Mouse (Mus musculus) hindbrain, postnatal 0 days (tissue): ENCODE measurements around the gene Mief2. TPM values are rescaled to one million over a fixed set of nuclear protein-coding genes. Genes with fewer than 3 reads are reported as not detected.

ENCODE experiments used
- ATAC-seq: fragments of 200-750 bp; cut with Nextera tagmentation; 2 replicates; pipeline ENCODE4 v1.8.0; 2017; ENCODE audit warnings: mild to moderate bottlenecking, moderate TSS enrichment, moderate library complexity
- DNase-seq: peaks from one replicate; pipeline ENCODE4 v3.0.0-alpha.2; 2015; ENCODE audit warnings: low spot score
- H3K27ac ChIP-seq: fragments of 300-500 bp; sonication (generic); 2 replicates; pipeline ENCODE4 v1.5.1; 2014; ENCODE audit warnings: mild to moderate bottlenecking
- H3K27me3 ChIP-seq: fragments of 300-500 bp; sonication (generic); 2 replicates; pipeline ENCODE4 v1.6.1; 2014; ENCODE audit warnings: low read length, mixed read lengths; ENCODE audit not compliant: insufficient read depth
- H3K36me3 ChIP-seq: fragments of 300-500 bp; sonication (generic); 2 replicates; pipeline ENCODE4 v1.6.1; 2014; ENCODE audit warnings: low read length, mixed read lengths; ENCODE audit not compliant: insufficient read depth
- H3K4me1 ChIP-seq: fragments of 300-500 bp; sonication (generic); 2 replicates; pipeline ENCODE4 v1.6.1; 2014; ENCODE audit warnings: antibody characterized with exemption, low read length, mixed read lengths; ENCODE audit not compliant: insufficient read depth
- H3K4me2 ChIP-seq: fragments of 300-500 bp; sonication (generic); 2 replicates; pipeline ENCODE4 v1.6.1; 2014; ENCODE audit warnings: low read depth, mild to moderate bottlenecking, low read length, moderate library complexity, mixed read lengths
- H3K4me3 ChIP-seq: fragments of 300-500 bp; sonication (generic); 2 replicates; pipeline ENCODE4 v1.5.1; 2014; ENCODE audit warnings: low read length
- H3K9ac ChIP-seq: fragments of 300-500 bp; sonication (generic); replicated peaks from 2 replicates; pipeline ENCODE4 v1.6.1; 2014; ENCODE audit warnings: mild to moderate bottlenecking, low read length, moderate library complexity, mixed read lengths
- H3K9me3 ChIP-seq: fragments of 300-500 bp; sonication (generic); 2 replicates; pipeline ENCODE4 v1.6.1; 2016; ENCODE audit warnings: low read length, mixed read lengths
- CTCF ChIP-seq: IDR thresholded peaks from 2 replicates; pipeline ENCODE4 v1.5.1; 2016; ENCODE audit warnings: antibody characterized with exemption, control low read depth, low read depth
- WGBS: fragments of 180-500 bp; shearing (Covaris S2); extraction: QIAGEN DNeasy Blood & Tissue Kit; methylation state at CpG from one replicate; pipeline ENCODE4 v1.1.7; 2014; 5-methylcytosine and 5-hydroxymethylcytosine counted together
- polyA plus RNA-seq: library from polyadenylated mRNA; unstranded; fragments of >200 nt; fragmentation: Nextera tagmentation; extraction: Ambion mirVana; gene quantifications from 2 replicates; pipeline ENCODE4 v1.2.1, GENCODE M21; 2015
- total RNA-seq: library from RNA; depleted of rRNA; stranded (reverse); fragments of >200 nt; gene quantifications from 2 replicates; pipeline ENCODE4 v1.2.3, GENCODE M21; 2014; rRNA removed

The Mief2 gene
- 38.0 and 40.6 TPM in 2 replicates for total RNA-seq
- 24.8 and 26.0 TPM in 2 replicates for polyA plus RNA-seq

DNA sequence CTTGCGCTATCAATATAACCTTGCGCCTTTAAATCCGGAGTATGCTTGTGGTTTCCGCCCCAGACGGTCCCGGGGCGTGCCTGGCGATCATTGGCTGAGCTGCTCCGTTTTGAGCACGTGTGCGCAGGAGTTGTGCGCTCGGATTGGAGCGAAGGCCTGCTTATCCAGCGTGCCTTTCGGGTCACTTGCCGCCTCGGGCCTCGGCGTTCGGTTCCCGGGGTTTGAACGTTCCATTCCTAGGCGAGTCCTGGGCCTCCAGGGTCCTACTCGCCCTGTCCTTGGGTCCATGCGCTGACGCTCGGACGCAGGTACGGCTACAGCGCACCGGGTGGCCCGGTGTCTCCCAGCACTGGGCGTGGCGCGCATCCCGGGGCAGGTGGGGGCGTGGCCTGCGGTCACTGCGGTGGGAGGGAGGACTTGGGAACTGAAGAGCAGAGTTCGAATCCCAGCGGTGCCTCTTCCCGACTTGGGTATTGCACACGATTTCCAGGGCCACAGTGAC is at the start of gene Mief2:
TSS of gene Mief2 (plus strand) at position 139 of the 502 bp plus-strand sequence.
- TF ChIP-seq CTCF = no peak
- peaks cover 32% of the 10 kb centered on the region for H3K36me3 ChIP-seq
- no peaks in the 10 kb centered on the region for H3K9me3 ChIP-seq
- peak within 1 kb of the TSS; percentile 72 for H3K4me2 ChIP-seq
- H3K4me3 ChIP-seq = peak within 1 kb of the TSS; percentile 91
- peak; percentile 96 for ATAC-seq
- H3K4me1 ChIP-seq = peaks cover 14% of the 10 kb centered on the region
- peak; percentile 98 for DNase-seq
- WGBS = under 1% methylated on average over 44 of the region's 44 CpGs
- no peaks in the 10 kb centered on the region for H3K27me3 ChIP-seq
- peak within 1 kb of the TSS; percentile 92 for H3K27ac ChIP-seq
- H3K9ac ChIP-seq = peak within 1 kb of the TSS; percentile 85

DNA sequence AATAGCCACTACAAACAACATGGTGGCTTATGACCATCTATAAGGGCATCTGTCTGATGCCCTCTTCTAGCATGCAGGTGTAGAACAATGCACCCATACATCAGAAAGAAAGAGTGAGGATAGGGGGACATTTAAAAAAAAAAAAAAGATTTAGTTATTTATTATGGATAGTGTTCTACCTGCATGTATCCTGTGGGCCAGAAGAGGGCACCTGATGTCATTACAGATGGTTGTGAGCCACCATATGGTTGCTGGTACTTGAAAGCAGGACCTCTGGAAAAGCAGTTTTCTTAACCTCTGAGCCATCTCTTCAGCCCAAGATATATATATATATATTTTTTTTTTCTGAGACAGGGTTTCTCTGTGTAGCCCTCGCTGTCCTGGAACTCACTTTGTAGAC is 32.0 kb upstream of the Mief2 start:
- H3K4me1 ChIP-seq = peaks cover 14% of the 10 kb centered on the region; the same call in 1 of the 2 replicates
- ATAC-seq = no peak
- no peak overlapping the region for H3K4me3 ChIP-seq
- no peak for TF ChIP-seq CTCF
- no peak overlapping the region for H3K9ac ChIP-seq
- no peaks in the 10 kb centered on the region for H3K9me3 ChIP-seq
- WGBS = 68% methylated on average over 1 of the region's 1 CpGs
- no peaks in the 10 kb centered on the region for H3K27me3 ChIP-seq
- no peaks in the 10 kb centered on the region for H3K36me3 ChIP-seq
- no peak for DNase-seq
- H3K4me2 ChIP-seq = no peak overlapping the region
- H3K27ac ChIP-seq = no peak overlapping the region

DNA sequence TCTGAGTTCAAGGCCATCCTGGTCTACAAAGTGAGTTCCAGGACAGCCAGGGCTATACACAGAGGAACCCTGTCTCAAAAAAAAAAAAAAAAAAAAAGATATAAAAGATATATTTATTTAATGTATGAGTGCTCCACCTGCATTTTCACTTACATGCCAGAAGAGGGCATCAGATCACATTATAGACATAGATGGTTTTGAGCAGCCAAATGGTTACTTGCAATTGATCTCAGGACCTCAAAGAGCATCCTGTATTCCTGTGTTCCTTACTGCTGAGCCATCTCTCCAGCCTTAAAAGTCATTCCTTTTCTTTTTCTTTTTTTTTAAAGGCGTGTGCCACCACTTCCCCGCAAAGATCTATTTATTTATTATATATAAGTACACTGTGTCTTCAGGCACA is 30.6 kb upstream of the Mief2 start:
- WGBS = 61% methylated on average over 2 of the region's 2 CpGs
- Histone ChIP-seq H3K27ac (0 out of 2 replicates have a peak overlapping the region, but pooled peaks have one; percentile 76), H3K9ac (no peak overlapping the region), H3K9me3 (no peaks in the 10 kb centered on the region), H3K36me3 (no peaks in the 10 kb centered on the region), H3K4me1 (peaks cover 15% of the 10 kb centered on the region; the same call in 1 of the 2 replicates), H3K27me3 (no peaks in the 10 kb centered on the region), H3K4me3 (no peak overlapping the region), H3K4me2 (no peak overlapping the region)
- ATAC-seq (no peak), DNase-seq (peak; percentile 55)
- peak; percentile 56 for TF ChIP-seq CTCF

DNA sequence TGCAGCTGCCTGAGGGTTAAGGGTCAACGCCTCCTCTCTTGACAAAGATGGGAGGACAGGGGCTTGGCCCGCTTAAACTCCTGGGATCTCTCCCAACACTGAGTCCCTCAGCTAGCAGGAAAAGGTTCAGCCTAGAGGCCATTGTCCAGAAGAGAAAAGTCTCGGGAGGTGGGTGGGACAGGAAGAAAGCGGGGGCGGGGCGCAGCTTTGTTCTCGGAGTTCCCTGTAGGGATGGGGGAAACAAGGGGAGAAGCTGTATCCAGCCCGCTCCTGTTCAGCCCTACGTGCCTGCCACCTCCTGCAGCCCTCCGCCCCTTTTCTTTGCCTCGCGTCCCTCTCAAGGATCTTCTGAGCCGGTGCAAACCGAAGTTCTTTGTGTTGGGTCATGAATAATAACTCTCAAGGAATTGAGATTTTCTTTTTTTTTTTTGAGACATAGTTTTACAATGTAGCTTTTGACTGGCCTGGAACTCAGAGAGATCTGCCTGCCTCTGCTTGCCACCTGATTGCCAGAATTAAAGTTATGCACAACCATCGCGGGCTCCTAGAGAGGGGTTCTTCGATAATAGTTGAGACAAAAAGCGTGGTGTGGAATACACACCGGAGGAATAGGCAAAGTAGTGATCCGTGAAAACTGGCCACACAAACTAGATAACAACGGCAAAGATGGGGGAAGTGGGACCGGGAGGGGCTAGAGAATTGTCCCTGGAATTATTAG is 29.2 kb upstream of the Mief2 start:
- WGBS = under 1% methylated on average over 22 of the region's 22 CpGs
- Histone ChIP-seq H3K4me1 (peaks cover 23% of the 10 kb centered on the region; the same call in 1 of the 2 replicates), H3K9me3 (no peaks in the 10 kb centered on the region), H3K4me3 (peak overlapping the region; percentile 78), H3K9ac (peak overlapping the region; percentile 78; the same call in 1 of the 2 replicates), H3K4me2 (peak overlapping the region; percentile 92), H3K27me3 (no peaks in the 10 kb centered on the region), H3K36me3 (0 out of 2 replicates have a peak, but pooled peaks cover 4% of the 10 kb centered on the region), H3K27ac (peak overlapping the region; percentile 76)
- DNase-seq = peak; percentile 58
- ATAC-seq = peak; percentile 41
- 0 out of 2 replicates have a peak, but pooled peaks have one; percentile 13 for TF ChIP-seq CTCF

DNA sequence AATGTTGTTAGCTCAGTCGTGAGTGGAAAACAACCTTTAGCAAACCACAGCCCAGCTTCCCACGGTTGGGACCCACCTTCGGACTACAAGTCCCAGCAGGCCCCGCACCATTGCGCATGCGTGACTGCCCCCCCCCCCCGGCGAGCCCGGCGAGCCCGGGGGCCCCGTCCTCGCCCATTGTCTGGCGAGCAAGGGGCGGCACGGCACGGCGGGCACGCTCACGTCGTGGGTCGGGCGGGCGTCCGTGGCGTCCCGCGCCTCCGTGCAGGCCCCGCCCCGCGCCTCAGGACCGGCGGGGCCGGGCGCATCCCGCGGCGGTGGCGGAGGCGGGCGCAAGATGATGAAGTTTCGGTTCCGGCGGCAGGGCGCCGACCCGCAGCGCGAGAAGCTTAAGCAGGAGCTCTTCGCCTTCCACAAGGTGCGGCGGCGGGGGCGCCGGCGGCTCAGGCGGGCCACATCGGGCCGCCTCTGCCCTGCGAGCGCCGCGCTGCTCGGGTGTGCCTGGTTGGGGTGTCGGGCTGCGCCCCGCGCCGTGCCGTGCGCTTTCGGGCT is 28.6 kb upstream of the Mief2 start, which contains the start of gene Llgl1:
TSS of gene Llgl1 (plus strand) at position 200 of the 552 bp plus-strand sequence.
- Histone ChIP-seq H3K4me2 (peak within 1 kb of the TSS; percentile 92), H3K4me1 (peaks cover 23% of the 10 kb centered on the region; the same call in 1 of the 2 replicates), H3K36me3 (0 out of 2 replicates have a peak, but pooled peaks cover 7% of the 10 kb centered on the region), H3K9ac (peak within 1 kb of the TSS; percentile 78), H3K9me3 (no peaks in the 10 kb centered on the region), H3K27me3 (no peaks in the 10 kb centered on the region), H3K4me3 (peak within 1 kb of the TSS; percentile 78), H3K27ac (peak within 1 kb of the TSS; percentile 76)
- peak; percentile 93 for ATAC-seq
- under 1% methylated on average over 69 of the region's 73 CpGs for WGBS
- DNase-seq = peak; percentile 96
- TF ChIP-seq CTCF = no peak

DNA sequence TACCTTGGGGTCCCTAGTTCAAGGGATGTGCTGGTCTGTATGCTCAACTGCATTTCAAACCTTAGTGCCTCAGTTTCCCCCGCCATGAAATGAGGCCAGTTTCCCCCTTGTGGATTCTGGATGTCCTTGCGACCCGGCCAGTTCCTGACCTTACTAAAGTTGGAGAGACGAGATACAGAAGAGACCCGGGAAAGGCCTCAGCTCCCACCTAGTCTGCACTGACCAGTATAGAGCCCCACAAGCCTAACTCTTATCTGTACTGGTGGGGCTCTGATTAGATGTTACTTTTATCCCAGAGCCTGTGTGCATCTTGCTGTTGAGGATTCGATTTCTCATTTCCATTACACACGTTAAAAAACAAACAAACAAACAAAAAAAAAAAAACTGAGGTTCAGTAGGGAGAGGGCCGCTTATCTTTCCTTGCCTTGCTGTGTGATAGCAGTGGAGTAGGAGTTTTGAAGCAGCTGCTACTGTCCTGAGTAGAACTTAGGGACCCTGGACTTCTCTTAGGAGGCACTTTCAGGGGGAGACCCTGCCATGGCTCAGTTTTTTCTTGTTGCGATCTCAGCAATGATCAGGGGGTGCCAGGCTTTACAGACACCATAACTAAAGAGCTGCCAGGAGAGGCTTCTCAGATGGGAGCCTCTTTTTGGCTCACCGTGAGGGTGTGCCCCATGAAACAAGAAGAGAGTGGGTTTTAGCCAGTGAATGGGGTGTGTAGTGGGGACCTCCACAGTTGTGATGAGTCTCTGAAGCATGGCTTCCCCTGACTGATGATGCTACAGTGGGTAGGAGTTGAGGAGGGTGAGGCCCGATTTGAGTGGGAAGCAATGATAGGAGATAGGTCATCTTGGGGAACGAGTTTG is 27.6 kb upstream of the Mief2 start:
- TF ChIP-seq CTCF = peak; percentile 11; the same call in 1 of the 2 replicates
- peak overlapping the region; percentile 78 for H3K9ac ChIP-seq
- WGBS = 15% methylated on average over 12 of the region's 12 CpGs
- peaks cover 23% of the 10 kb centered on the region; the same call in 1 of the 2 replicates for H3K4me1 ChIP-seq
- H3K27ac ChIP-seq = peak overlapping the region; percentile 76; the same call in 1 of the 2 replicates
- H3K4me2 ChIP-seq = peak overlapping the region; percentile 92
- no peak for DNase-seq
- no peaks in the 10 kb centered on the region for H3K9me3 ChIP-seq
- no peaks in the 10 kb centered on the region for H3K27me3 ChIP-seq
- H3K4me3 ChIP-seq = peak overlapping the region; percentile 78
- ATAC-seq = no peak
- 0 out of 2 replicates have a peak, but pooled peaks cover 10% of the 10 kb centered on the region for H3K36me3 ChIP-seq
